Mouse (Mus musculus) hindlimb bud, embryonic 11.5 days (tissue): ENCODE measurements around the gene Clptm1.
A peak's percentile ranks its signal among the peaks of the same experiment; 100 is the strongest.
"Not testable (repeated sequence)": the region's sequence is repeated elsewhere in the genome, so short reads cannot be mapped to it uniquely, and the experiment has no call there.

Experiments
- DNase-seq: peaks from one replicate; pipeline ENCODE4 v3.0.0-alpha.2; 2012; ENCODE audit warnings: low read depth, low spot score; ENCODE audit errors: extremely low spot score

Gene Clptm1

GRCm38 (mm10) chr7:19691873-19692865 lies 27.3 kb upstream of the Clptm1 start, which contains the start of gene Apoc1:
Gene Apoc1 (minus strand): TSS chr7:19692660.
- no peak for DNase-seq

- DNase-seq: no peak
These were observed 26.6 kb upstream of the Clptm1 start for GRCm38 (mm10) chr7:19691434-19691833.

GRCm38 (mm10) chr7:19690845-19691244 lies 26.0 kb upstream of the Clptm1 start:
- no peak for DNase-seq

- DNase-seq: no peak
These were observed 23.8 kb upstream of the Clptm1 start for GRCm38 (mm10) chr7:19688611-19689010.

- no peak for DNase-seq
These were observed 23.3 kb upstream of the Clptm1 start for GRCm38 (mm10) chr7:19688101-19688500.

GRCm38 (mm10) chr7:19686927-19687583 lies 22.2 kb upstream of the Clptm1 start:
- DNase-seq: not testable (repeated sequence)

GRCm38 (mm10) chr7:19686521-19686920 lies 21.7 kb upstream of the Clptm1 start:
- DNase-seq: no peak

- no peak for DNase-seq
These were observed 20.5 kb upstream of the Clptm1 start for GRCm38 (mm10) chr7:19685374-19685773.

GRCm38 (mm10) chr7:19683771-19684201 lies 19.0 kb upstream of the Clptm1 start:
- no peak for DNase-seq

GRCm38 (mm10) chr7:19682979-19683378 lies 18.1 kb upstream of the Clptm1 start:
- no peak for DNase-seq

GRCm38 (mm10) chr7:19681202-19681694 lies 16.4 kb upstream of the Clptm1 start, which contains the start of the genes Gm44805 and Apoc4:
Gene Gm44805 (minus strand): TSS chr7:19681423.
Gene Apoc4 (minus strand): TSS chr7:19681479.
- DNase-seq: no peak

GRCm38 (mm10) chr7:19680702-19681101 lies 15.9 kb upstream of the Clptm1 start:
- DNase-seq: no peak

GRCm38 (mm10) chr7:19678901-19679300 lies 14.1 kb upstream of the Clptm1 start:
- DNase-seq: no peak

- no peak for DNase-seq
These were observed 13.0 kb upstream of the Clptm1 start, which contains the start of gene Apoc2 for GRCm38 (mm10) chr7:19677872-19678271. Gene Apoc2 (minus strand): TSS chr7:19677941.

GRCm38 (mm10) chr7:19676662-19677061 lies 11.8 kb upstream of the Clptm1 start:
- DNase-seq: no peak

GRCm38 (mm10) chr7:19675824-19676223 lies 11.0 kb upstream of the Clptm1 start:
- no peak for DNase-seq

GRCm38 (mm10) chr7:19673083-19673699 lies 8.4 kb upstream of the Clptm1 start:
- no peak for DNase-seq

GRCm38 (mm10) chr7:19671511-19671910 lies 6.7 kb upstream of the Clptm1 start:
- DNase-seq: no peak

- DNase-seq: peak; percentile 87
These were observed 4.3 kb upstream of the Clptm1 start for GRCm38 (mm10) chr7:19668947-19669721.

- no peak for DNase-seq
These were observed 2.6 kb upstream of the Clptm1 start for GRCm38 (mm10) chr7:19667434-19667833.
